Comparison of ENCODE assay signal across 8 mouse cellular contexts in the genomic region with DNA sequence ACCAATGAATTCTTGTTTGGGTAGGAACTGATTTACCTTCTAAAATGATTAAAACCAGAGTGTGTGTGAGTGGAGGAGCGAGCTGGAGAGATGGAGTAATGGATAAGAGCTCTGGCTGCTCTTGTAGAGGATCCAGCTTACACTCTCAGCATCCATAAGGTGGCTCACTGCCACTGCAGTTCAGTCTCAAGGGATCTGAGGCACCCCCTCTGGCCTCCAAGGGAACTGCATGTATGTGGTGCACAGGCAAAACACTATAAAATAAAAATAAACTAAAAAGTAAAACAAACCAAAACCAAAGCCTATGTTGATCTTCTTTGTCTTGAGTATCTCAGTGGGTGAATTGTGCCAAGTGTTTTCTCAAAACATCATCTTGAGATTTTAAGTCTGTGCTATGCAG. TPM values are rescaled to one million over a fixed set of nuclear protein-coding genes. Genes with fewer than 3 reads are reported as not detected.
DNase-seq lines count a peak whose midpoint lies in the region; ATAC-seq and TF ChIP-seq lines count a peak whose summit lies in the region.

No protein-coding gene starts in this region.

- H3K4me2 ChIP-seq in forebrain, embryonic 11.5 days (ENCODE audit: low read depth, low read length, severe bottlenecking): no peak overlapping the region
- H3K4me2 ChIP-seq in embryonic facial prominence, embryonic 14.5 days (ENCODE audit: low read depth, low read length): no peak overlapping the region
- H3K4me2 ChIP-seq in kidney, postnatal 0 days (ENCODE audit: low read length): no peak overlapping the region

- H3K9ac ChIP-seq in forebrain, embryonic 11.5 days (ENCODE audit: low read length): no peak overlapping the region
- no peak overlapping the region for H3K9ac ChIP-seq in embryonic facial prominence, embryonic 14.5 days (ENCODE audit: low read depth, low read length)
- H3K9ac ChIP-seq in kidney, postnatal 0 days (ENCODE audit: low read depth, low read length): no peak overlapping the region

- no peak for TF ChIP-seq POLR2A in lung, adult 2 months (IDR thresholded peaks at IDR 0.05; ENCODE audit: borderline replicate concordance, extremely low read depth, low read depth, low read length)

- no peaks in the 10 kb centered on the region for H3K36me3 ChIP-seq in forebrain, embryonic 11.5 days (ENCODE audit: control insufficient read depth, insufficient read depth, low read length)
- H3K36me3 ChIP-seq in forebrain, embryonic 10.5 days (replicated peaks): no peaks in the 10 kb centered on the region
- no peaks in the 10 kb centered on the region for H3K36me3 ChIP-seq in embryonic facial prominence, embryonic 14.5 days (ENCODE audit: control insufficient read depth, insufficient read depth, low read length)
- no peaks in the 10 kb centered on the region for H3K36me3 ChIP-seq in kidney, postnatal 0 days (ENCODE audit: insufficient read depth, low read length)

- peak; percentile 74 for DNase-seq in forebrain, embryonic 11.5 days (ENCODE audit: low spot score)
- no peak for DNase-seq in forebrain, embryonic 10.5 days (ENCODE audit: extremely low spot score, low spot score)
- peak; percentile 86 for DNase-seq in 416B (ENCODE audit: low read depth)
- DNase-seq in adrenal gland, postnatal 10 days: peak; percentile 88
- DNase-seq in embryonic facial prominence, embryonic 14.5 days (ENCODE audit: low spot score): peak; percentile 76
- DNase-seq in kidney, postnatal 0 days (ENCODE audit: low spot score): peak; percentile 92
- peak; percentile 71 for DNase-seq in lung, adult 2 months
- DNase-seq in right cerebral cortex, postnatal 4 days: peak; percentile 82

- TF ChIP-seq CTCF in kidney, postnatal 0 days (IDR thresholded peaks at IDR 0.05; ENCODE audit: low read depth): peak; percentile 86
- TF ChIP-seq CTCF in lung, adult 2 months (IDR thresholded peaks at IDR 0.05; ENCODE audit: insufficient read depth, low read length): peak; percentile 93

- H3K9me3 ChIP-seq in forebrain, embryonic 11.5 days (ENCODE audit: control insufficient read depth, low read length): no peaks in the 10 kb centered on the region
- H3K9me3 ChIP-seq in forebrain, embryonic 10.5 days: no peaks in the 10 kb centered on the region
- no peaks in the 10 kb centered on the region for H3K9me3 ChIP-seq in embryonic facial prominence, embryonic 14.5 days (ENCODE audit: control insufficient read depth, low read length)
- H3K9me3 ChIP-seq in kidney, postnatal 0 days (replicated peaks; ENCODE audit: low read length): no peaks in the 10 kb centered on the region

- ATAC-seq in forebrain, embryonic 11.5 days (replicated peaks; ENCODE audit: low FRiP score): no peak
- peak; percentile 42; the same call in 1 of the 2 replicates for ATAC-seq in embryonic facial prominence, embryonic 14.5 days (ENCODE audit: low read depth)
- ATAC-seq in kidney, postnatal 0 days (replicated peaks; ENCODE audit: low FRiP score, low read depth): 0 out of 2 replicates have a peak, but pooled peaks have one; percentile 15

- 37% methylated on average over 1 of the region's 1 CpGs for WGBS in forebrain, embryonic 11.5 days
- WGBS in forebrain, embryonic 10.5 days: 38% methylated on average over 1 of the region's 1 CpGs
- 36% methylated on average over 1 of the region's 1 CpGs for WGBS in embryonic facial prominence, embryonic 14.5 days
- 44% methylated on average over 1 of the region's 1 CpGs for WGBS in kidney, postnatal 0 days
- WGBS in lung, adult 2 months: 19% methylated on average over 1 of the region's 1 CpGs

- H3K27me3 ChIP-seq in forebrain, embryonic 11.5 days (ENCODE audit: control insufficient read depth, insufficient read depth, low read length): no peaks in the 10 kb centered on the region
- 0 out of 2 replicates have a peak, but pooled peaks cover 8% of the 10 kb centered on the region for H3K27me3 ChIP-seq in forebrain, embryonic 10.5 days (ENCODE audit: poor library complexity, severe bottlenecking)
- no peaks in the 10 kb centered on the region for H3K27me3 ChIP-seq in embryonic facial prominence, embryonic 14.5 days (replicated peaks; ENCODE audit: control insufficient read depth, insufficient read depth, low read length)
- H3K27me3 ChIP-seq in kidney, postnatal 0 days (ENCODE audit: insufficient read depth, low read length): no peaks in the 10 kb centered on the region

- H3K4me1 ChIP-seq in forebrain, embryonic 11.5 days (replicated peaks; ENCODE audit: control insufficient read depth, insufficient read depth, low read length): peaks cover 3% of the 10 kb centered on the region; the same call in 1 of the 2 replicates
- peaks cover 33% of the 10 kb centered on the region for H3K4me1 ChIP-seq in forebrain, embryonic 10.5 days
- peaks cover 16% of the 10 kb centered on the region; the same call in 1 of the 2 replicates for H3K4me1 ChIP-seq in embryonic facial prominence, embryonic 14.5 days (ENCODE audit: control insufficient read depth, insufficient read depth, low read length)
- H3K4me1 ChIP-seq in kidney, postnatal 0 days (replicated peaks; ENCODE audit: insufficient read depth, low read length): peaks cover 10% of the 10 kb centered on the region; the same call in 1 of the 2 replicates
- peaks cover 6% of the 10 kb centered on the region; the same call in 1 of the 2 replicates for H3K4me1 ChIP-seq in lung, adult 2 months (ENCODE audit: control insufficient read depth, insufficient read depth, low read length)

- no peak overlapping the region for H3K27ac ChIP-seq in forebrain, embryonic 11.5 days (ENCODE audit: low read depth, low read length)
- no peak overlapping the region for H3K27ac ChIP-seq in forebrain, embryonic 10.5 days
- H3K27ac ChIP-seq in embryonic facial prominence, embryonic 14.5 days (replicated peaks; ENCODE audit: low read depth, low read length): no peak overlapping the region
- H3K27ac ChIP-seq in kidney, postnatal 0 days: no peak overlapping the region

- H3K4me3 ChIP-seq in forebrain, embryonic 11.5 days (ENCODE audit: low read depth, low read length): no peak overlapping the region
- H3K4me3 ChIP-seq in forebrain, embryonic 10.5 days: no peak overlapping the region
- H3K4me3 ChIP-seq in embryonic facial prominence, embryonic 14.5 days (ENCODE audit: low read depth, low read length): no peak overlapping the region
- H3K4me3 ChIP-seq in kidney, postnatal 0 days (replicated peaks; ENCODE audit: low read depth, low read length): no peak overlapping the region
- H3K4me3 ChIP-seq in lung, adult 2 months (replicated peaks; ENCODE audit: extremely low read depth, low read depth, low read length): no peak overlapping the region

RNA-seq across cellular contexts. Expression of a gene that starts 4.6 kb away (rescaled TPM):
- 0.37 TPM in 1 of 2 replicates, not detected in the other for polyA plus RNA-seq in forebrain, embryonic 11.5 days (2014; fragmentation: Nextera tagmentation; extraction: Ambion mirVana)
- 0.10 and 0.12 TPM in 2 replicates for polyA plus RNA-seq in forebrain, embryonic 10.5 days (2016; fragmentation: Nextera tagmentation; extraction: Ambion mirVana)
- under 1 TPM; 0.15 to 0.48 TPM for total RNA-seq in adrenal gland, postnatal 10 days (2021)
- polyA plus RNA-seq in embryonic facial prominence, embryonic 14.5 days (2014; fragmentation: Nextera tagmentation; extraction: Ambion mirVana): 0.25 and 0.50 TPM in 2 replicates
- 0.20 and 0.28 TPM in 2 replicates for polyA plus RNA-seq in kidney, postnatal 0 days (2015; fragmentation: Nextera tagmentation; extraction: Ambion mirVana)
- 0.15 and 0.34 TPM in 2 replicates for polyA plus RNA-seq in lung, adult 2 months (2012; rRNA removed)

RNA-seq across cellular contexts. Expression of a gene that starts 5.1 kb away (rescaled TPM):
- 13.6 and 14.9 TPM in 2 replicates for polyA plus RNA-seq in forebrain, embryonic 11.5 days (2014; fragmentation: Nextera tagmentation; extraction: Ambion mirVana)
- polyA plus RNA-seq in forebrain, embryonic 10.5 days (2016; fragmentation: Nextera tagmentation; extraction: Ambion mirVana): 22.7 and 25.3 TPM in 2 replicates
- total RNA-seq in adrenal gland, postnatal 10 days (2021): 10 to 100 TPM; 17.1 to 23.8 TPM
- 9.1 and 9.7 TPM in 2 replicates for polyA plus RNA-seq in embryonic facial prominence, embryonic 14.5 days (2014; fragmentation: Nextera tagmentation; extraction: Ambion mirVana)
- polyA plus RNA-seq in kidney, postnatal 0 days (2015; fragmentation: Nextera tagmentation; extraction: Ambion mirVana): 8.1 and 9.8 TPM in 2 replicates
- polyA plus RNA-seq in lung, adult 2 months (2012; rRNA removed): 20.3 and 24.2 TPM in 2 replicates

RNA-seq across cellular contexts. Expression of a gene that starts 20.5 kb away (rescaled TPM):
- 38.0 and 48.6 TPM in 2 replicates for polyA plus RNA-seq in forebrain, embryonic 11.5 days (2014; fragmentation: Nextera tagmentation; extraction: Ambion mirVana)
- 41.9 and 48.9 TPM in 2 replicates for polyA plus RNA-seq in forebrain, embryonic 10.5 days (2016; fragmentation: Nextera tagmentation; extraction: Ambion mirVana)
- total RNA-seq in adrenal gland, postnatal 10 days (2021): 100 to 1,000 TPM in 1 of 2 experiments, 10 to 100 TPM in 1; 90.9 to 109 TPM
- 56.9 and 71.5 TPM in 2 replicates for polyA plus RNA-seq in embryonic facial prominence, embryonic 14.5 days (2014; fragmentation: Nextera tagmentation; extraction: Ambion mirVana)
- 85.3 and 86.0 TPM in 2 replicates for polyA plus RNA-seq in kidney, postnatal 0 days (2015; fragmentation: Nextera tagmentation; extraction: Ambion mirVana)
- 37.6 and 51.9 TPM in 2 replicates for polyA plus RNA-seq in lung, adult 2 months (2012; rRNA removed)

RNA-seq across cellular contexts. Expression of a gene that starts 25.8 kb away (rescaled TPM):
- 20.2 and 20.3 TPM in 2 replicates for polyA plus RNA-seq in forebrain, embryonic 11.5 days (2014; fragmentation: Nextera tagmentation; extraction: Ambion mirVana)
- 24.5 and 25.8 TPM in 2 replicates for polyA plus RNA-seq in forebrain, embryonic 10.5 days (2016; fragmentation: Nextera tagmentation; extraction: Ambion mirVana)
- 10 to 100 TPM; 20.7 to 24.4 TPM for total RNA-seq in adrenal gland, postnatal 10 days (2021)
- polyA plus RNA-seq in embryonic facial prominence, embryonic 14.5 days (2014; fragmentation: Nextera tagmentation; extraction: Ambion mirVana): 15.6 and 19.5 TPM in 2 replicates
- polyA plus RNA-seq in kidney, postnatal 0 days (2015; fragmentation: Nextera tagmentation; extraction: Ambion mirVana): 8.4 and 8.9 TPM in 2 replicates
- polyA plus RNA-seq in lung, adult 2 months (2012; rRNA removed): 9.4 and 12.4 TPM in 2 replicates

RNA-seq across cellular contexts. Expression of a gene that starts 56.7 kb away (rescaled TPM):
- polyA plus RNA-seq in forebrain, embryonic 11.5 days (2014; fragmentation: Nextera tagmentation; extraction: Ambion mirVana): 30.8 and 32.7 TPM in 2 replicates
- 37.9 and 39.1 TPM in 2 replicates for polyA plus RNA-seq in forebrain, embryonic 10.5 days (2016; fragmentation: Nextera tagmentation; extraction: Ambion mirVana)
- 10 to 100 TPM; 23.5 to 28.2 TPM for total RNA-seq in adrenal gland, postnatal 10 days (2021)
- 56.5 and 74.7 TPM in 2 replicates for polyA plus RNA-seq in embryonic facial prominence, embryonic 14.5 days (2014; fragmentation: Nextera tagmentation; extraction: Ambion mirVana)
- 16.8 and 19.7 TPM in 2 replicates for polyA plus RNA-seq in kidney, postnatal 0 days (2015; fragmentation: Nextera tagmentation; extraction: Ambion mirVana)
- 26.4 and 27.3 TPM in 2 replicates for polyA plus RNA-seq in lung, adult 2 months (2012; rRNA removed)
